Mouse (Mus musculus) urinary bladder, postnatal 10 days (tissue): ENCODE data around the gene Tex264.
"Not testable (repeated sequence)": the region's sequence is repeated elsewhere in the genome, so short reads cannot be mapped to it uniquely, and the experiment has no call there.

Source experiments
- DNase-seq: peaks from one replicate; pipeline ENCODE4 v3.0.0; 2022; ENCODE audit warnings: low spot score

The Tex264 gene

DNA sequence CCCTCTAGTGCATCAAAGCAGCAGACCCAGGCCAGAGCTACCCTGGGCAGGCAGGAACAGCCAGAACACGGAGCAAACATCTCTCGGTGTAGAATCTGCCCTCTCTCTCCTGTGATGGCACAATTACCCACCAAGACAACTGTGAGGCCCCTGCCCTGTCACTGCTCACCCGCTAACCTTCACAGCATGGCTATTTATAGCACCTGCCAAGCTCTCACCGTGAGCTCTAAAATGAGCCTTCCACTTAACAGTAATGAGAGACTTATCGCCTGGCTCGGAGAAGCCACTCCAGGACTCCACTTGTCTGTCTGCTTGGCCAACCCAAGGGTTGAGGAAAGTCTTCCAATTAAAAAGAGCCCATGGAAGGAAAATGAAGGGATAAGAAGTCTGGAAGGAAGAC, 22.5 kb downstream of the Tex264 start:
- no peak for DNase-seq

DNA sequence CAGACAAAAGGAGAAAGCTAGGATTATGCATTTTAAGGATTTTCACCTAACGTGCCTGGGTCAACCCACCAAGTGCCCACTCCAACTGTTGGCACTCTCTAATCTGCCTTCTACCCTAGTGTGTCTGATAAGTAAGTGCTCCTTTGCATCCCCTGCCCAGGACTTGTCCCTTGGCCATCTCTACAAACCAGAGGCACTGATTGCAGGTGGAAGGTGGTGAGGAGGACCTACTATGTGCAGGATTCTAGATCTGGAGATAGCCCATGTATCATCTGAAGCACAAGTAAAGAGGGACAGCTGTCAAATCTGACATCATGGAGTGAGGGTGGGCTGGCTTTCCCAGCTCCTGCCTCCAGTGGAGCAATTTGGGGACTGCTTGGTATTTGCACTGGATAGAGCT, 25.8 kb downstream of the Tex264 start:
- DNase-seq, result no peak

DNA sequence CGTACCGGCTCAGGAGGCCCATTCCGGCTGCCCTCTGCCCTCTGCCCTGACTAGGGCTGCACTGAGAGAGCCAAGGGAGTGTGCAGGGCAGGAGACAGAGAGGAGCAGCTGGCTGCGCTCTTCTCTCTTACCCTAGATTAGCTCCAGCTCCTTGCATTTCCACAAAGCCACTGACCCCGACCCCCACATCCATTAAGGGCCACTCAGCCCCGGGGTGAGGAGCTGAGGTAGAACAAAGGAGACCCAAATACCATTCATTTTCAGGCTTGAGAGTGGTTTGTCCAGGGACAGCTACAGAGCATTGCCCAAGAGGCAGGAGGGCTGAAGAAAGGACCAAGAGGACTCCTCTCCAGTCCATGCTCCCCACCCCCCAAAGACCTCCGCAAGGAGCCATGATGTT, 26.3 kb downstream of the Tex264 start:
- DNase-seq, result no peak

DNA sequence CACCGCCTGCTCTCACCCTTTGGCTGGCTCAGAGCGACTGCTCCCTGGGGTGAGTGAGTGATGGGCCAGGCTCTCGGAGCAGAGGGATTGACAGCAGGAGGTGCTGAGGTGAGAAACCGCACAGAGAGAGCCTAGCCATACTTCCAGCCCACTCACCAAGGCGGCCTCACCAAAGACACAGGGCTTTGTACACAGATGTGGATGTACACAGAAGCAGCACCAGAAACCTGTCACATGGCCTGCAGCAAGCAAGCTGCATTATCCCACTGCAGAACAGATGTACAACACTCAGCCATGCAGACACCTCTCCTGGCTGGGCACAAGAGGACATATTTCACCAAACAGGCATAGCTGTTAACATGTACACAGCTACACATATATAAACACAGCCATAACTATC, 28.1 kb downstream of the Tex264 start:
- no peak for DNase-seq

DNA sequence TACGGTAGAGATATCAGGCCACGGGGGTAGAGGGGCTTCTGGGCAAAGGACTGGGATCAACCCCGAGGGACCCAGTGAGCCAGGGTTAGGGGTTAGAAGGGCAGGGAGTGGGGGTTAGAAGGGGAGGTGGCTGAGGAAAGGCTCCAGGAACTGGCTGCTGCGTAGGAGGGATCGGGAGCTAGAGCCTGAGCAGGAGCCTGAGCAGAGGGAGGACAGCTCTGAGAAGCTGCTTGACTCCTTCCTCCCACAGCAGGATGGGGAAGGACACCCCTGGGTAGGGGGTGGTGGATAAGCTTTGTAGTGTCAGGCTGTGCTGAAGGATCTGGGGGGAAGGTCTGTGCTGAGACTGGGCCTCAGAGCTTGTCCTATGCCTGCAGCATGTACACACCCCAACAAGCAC, 28.9 kb downstream of the Tex264 start:
- DNase-seq, result no peak

DNA sequence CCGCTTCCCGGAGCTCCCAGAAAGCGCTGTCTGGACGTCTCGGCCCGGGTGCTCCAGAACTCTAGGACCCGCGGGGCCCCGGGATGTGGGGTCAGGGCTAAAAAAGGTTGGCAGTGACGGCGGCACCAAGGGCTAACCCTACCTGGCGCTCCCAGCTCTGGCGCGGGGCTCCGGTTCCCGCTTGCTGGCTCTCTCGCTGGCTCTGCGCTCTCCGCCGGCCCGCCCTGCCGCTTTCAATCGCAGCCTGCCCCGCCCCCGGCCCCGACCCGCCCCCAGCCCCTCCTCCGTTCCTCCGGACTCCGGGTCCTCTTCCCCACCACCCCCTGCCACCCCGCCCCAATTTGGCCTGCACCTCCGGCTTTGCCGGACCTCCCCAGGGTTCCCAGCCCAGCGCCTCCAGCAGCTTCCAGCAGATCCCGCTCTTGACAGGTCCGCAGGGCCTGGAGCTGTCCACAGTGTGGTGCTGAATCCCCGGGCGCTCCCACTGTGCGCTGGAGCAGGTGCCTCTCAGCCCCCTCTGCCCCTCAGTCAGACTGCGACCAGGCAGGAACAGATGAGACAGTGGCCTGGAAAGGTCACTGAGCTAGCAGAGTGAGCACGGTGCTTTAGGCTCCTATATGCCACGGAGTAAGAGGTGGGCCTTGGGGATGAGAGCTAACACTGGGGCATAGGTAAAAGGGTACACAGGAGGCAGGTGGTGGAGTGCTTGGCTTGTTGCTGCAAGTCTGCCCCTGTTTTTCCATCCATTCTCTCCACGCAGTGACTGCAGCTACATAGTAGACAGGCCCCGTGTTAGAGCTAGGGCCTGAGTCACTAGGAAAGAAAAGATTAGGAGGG, 29.6 kb downstream of the Tex264 start, which contains the start of gene Grm2:
TSS of gene Grm2 (minus strand) at position 199 of the 837 bp plus-strand sequence.
- peak; percentile 39 for DNase-seq

DNA sequence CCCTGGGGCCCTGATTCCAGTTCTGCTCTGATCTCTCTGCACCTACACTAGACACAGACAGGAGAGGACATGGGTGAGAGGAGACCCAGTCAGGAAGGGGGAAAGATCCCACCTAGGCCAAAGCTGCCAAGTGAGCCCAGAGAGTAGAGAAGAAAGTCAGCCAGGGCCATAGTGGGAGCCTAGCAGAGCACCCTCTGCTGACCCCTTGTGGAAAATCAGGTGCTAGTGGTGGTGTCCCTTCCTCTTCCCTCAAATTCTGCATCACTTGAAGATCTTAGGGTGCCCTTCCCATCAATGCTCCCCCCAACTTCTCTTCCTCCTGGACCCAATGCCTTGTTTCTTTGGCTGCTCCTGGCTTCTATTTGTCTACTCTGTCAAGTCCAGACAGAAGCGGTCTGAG, 33.0 kb downstream of the Tex264 start:
- no peak for DNase-seq

DNA sequence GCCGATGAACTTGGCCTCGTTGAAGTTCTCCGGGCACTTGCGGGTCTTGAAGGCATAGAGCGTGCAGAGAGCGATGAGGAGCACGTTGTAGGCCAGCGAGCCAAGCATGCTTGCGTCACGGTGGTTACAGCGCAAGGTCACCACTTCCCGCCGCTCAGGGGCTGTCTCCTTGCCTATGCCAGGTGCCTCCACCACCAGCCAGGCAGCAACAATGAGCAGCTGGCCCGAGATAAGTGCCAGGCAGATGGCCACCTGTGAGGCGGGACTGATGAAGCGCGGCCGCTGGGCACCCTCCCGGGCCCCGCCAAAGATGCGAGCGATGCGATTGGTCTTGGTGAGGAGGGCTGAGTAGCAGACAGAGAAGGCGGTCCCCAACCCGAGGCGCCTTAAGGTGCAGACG, 38.5 kb downstream of the Tex264 start:
- DNase-seq, result no peak

DNA sequence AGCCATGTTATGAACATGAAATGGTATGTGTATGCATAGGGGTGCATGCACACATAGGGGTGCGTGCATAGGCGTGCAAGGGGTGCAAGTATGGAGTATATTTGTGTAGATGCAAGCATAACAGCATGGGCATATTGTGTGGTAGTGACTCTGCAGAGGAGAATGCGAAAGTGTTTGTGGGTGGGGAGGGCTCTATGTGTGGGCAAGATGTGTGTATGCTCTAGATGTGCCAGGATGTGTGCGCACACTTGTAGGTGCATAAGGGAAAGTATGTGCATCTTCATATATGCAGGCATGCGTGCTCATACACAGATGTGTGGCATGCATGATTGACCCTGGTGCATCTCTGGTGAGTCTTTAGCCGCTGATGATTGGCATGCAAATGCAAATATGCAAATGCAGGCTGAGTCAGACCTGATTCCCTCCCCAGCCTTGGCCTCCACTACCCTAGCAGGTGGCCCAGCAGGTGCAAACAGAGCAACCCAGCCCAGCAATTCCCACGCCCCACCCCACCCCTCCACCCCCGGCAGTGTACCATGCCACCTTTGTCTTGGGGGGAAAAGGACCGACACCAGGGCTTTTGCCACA, 39.9 kb downstream of the Tex264 start:
- DNase-seq, result no peak

DNA sequence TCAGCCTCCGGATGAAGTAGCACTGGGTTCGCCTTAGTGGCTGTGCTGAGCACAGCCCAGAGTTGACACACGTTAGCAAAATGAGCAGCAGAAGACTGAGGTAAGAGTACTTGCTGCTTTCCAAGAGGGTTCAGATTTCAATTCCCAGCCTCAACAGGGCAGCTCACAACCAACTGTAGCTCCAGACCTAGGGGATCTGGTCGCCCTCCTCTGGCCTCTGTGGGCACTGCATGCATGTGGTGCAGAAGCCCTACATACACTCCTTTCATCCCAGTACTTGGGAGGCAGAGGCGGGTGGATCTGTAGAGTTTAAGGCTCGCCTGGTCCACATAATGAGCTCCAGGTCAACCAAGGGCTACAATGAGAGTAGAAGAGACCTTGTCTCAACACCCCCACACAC, 41.9 kb downstream of the Tex264 start:
- no peak for DNase-seq

DNA sequence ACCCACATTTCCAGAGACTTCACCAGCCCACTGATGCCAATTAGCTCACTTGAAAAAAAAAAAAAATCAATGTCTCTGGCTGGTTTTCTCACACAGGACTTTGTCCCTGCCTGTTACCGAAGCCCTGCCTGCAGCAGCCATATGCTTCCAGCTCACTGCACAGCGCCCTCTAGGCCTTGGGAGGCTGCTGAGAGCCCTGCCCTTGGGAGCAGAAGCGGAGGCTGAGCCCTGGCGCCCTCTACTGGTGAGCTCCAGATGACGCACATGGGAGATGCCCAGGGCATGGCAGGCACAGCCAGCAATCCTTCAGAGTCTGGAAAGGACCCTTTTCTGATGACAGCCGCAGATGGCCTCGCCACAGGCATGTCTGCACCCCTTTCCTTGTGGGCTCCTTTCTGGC, 42.6 kb downstream of the Tex264 start:
- no peak for DNase-seq

DNA sequence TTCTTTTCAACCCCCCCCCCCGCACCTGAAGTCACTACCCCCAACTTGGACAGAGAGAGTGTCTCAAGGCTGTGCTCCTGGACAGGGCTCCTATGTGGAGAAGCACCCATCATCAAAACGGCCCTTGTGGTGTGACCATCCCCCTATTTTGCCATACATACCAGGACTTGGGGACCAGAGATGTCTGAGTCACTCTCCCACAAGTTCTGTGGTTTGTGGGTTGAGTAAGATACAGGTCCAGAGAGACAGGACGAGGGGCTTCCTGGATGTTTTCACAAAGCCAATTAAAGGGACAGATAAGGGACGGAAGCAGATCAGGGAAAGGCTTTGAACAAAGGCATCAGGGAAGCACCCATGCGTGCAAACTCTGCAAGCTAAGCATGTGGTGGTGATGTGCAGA, 44.4 kb downstream of the Tex264 start:
- DNase-seq, result no peak

DNA sequence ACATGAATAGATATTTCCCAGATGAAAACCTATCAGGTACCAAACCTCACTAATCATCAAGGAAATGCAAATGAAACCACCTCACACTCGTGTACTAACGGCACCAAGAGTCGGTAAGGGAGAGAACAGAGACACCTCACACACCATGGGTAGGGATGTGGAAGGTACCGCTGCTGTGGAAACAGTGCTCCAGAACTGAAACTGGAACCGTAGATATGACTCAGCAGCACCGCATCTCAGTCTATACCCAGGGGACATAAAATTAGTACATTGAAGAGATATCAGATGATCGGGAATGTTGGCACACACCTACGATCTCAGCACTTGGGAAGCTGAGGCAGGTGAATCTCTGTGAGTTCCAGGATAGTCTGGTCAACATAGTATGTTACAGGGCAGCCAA, 47.6 kb downstream of the Tex264 start:
- no peak for DNase-seq

DNA sequence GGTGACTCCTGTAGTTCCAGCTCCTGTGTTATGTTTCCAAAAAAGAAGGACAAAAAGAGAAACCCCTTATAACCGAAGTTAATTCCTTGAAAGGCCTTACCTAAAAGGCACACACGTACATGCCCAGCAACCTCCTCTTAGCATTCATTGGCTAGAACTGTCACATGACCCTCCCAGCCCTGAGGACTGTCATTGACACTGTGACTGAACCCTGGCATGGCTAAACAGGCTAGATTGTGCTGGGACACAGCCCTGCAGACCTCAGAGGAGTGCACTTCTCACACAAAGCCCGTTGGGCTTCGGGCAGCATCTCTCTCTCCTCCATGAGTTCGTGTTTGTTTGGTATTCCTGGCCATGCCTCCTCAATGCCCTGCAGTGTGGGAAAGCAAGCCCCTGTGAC, 53.5 kb downstream of the Tex264 start:
- DNase-seq, result no peak

DNA sequence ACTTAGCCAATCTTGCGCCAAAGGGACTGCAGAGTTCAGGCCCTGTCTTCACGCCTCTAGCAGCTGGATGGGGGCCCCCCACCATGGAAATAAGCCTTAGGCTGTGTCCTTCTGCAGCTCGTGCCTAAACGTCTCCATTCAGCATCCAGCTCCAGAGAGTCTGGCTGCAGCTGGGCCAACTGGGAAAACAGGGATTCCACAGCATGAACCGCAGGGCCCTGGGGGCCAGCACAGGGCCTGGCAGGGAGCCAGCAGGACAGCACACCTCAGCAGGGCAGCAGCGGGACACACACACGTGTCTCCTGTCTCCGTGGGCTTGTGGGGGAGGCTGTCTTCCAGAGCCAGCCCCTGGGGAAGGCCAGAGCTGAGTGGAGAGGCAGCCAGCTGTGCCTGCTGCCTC, 57.9 kb downstream of the Tex264 start:
- not testable (repeated sequence) for DNase-seq

DNA sequence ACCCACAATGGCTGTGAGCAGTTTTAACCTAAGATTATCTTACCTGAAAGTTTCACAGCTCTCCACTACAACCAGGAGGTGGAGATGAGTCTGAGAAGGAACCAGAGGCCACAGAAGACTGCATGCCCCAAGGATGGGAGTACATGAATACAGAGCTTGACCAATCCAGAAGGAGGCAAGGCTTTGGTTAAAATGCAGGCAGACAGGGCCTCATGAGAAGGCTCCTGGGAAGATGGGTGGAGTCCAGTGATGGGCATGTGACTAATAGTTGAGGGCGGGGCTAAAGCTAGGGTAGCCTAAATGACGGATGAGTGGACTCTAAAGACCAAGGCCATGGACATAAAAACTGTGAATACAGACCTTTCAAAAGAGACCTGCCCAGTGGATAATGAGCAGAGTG, 59.4 kb downstream of the Tex264 start, which contains the start of gene Iqcf6:
TSS of gene Iqcf6 (plus strand) at position 301 of the 400 bp plus-strand sequence.
- no peak for DNase-seq

DNA sequence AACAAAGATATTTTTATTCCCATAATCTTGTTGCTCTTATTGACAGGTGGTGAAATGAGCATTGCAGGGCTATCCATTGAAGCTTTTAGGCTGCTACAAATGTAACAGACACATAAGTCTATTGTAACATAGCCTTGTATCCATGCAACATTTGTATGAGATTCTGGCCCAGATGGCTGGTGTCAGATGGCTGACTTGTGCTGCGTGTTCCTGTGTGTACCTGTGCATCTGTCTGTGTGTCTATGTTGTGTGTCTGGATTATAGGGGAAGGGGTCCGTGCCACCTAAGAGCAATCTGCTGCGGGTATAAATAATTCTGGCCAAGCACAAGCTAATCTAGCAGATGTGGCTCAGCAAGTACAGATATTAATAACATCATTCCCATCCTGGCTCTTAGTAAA, 68.2 kb downstream of the Tex264 start:
- DNase-seq, result no peak

DNA sequence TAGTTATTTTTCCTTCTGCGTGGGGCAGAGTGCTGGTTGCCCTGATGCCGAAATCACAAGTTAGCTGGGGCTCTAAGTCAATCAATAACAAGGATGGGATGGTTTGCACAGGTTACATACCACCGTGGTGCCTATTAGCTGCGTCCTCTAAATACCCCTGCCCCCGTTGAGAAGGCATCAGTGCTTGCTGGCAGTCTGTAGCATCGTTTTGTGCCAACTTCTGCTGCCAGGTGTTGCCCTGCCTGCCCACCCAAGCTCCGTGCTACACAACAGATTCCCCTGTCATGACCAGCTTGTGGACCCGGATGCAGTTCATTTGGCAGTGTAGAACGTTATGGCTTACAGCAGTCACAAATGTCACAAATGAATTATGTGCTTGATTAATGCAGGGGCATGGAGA, 69.4 kb downstream of the Tex264 start:
- no peak for DNase-seq

DNA sequence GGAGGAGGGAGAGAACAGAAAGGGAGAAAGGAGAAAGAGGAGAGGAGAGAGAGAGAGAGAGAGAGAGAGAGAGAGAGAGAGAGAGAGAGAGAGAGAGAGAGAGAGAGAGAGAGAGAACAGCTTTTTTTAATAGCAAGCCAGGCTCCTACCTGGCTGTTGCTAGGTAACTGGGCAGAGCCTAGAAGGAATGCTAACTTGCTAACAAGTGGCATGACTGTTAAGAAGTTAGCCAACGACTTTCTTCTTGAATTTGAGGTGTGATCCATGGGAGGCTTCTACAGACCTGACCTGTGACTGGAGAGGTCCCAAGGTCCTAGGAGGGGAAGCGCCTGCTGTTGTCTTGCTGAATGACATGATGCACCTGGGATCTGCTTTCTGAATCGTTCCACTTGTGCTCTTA, 71.1 kb downstream of the Tex264 start:
- DNase-seq, result no peak

DNA sequence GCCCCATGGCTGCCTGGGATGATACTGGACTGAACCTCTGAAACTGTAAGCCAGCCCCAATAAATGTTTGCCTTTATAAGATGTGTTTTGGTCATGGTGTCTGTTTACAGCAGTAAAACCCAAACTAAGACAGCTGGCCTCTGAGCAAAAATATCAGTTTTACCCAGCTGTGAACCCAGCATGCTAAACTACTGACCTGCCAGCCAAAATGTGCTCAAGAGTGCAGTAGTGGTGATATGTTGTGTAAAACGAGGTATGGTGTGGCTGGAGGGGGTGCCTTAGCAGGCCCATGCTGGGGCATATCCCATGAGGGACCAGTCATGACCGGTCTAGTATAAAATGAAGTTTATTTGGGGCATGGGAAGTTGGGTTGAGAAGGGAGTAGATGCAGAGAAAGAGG, 71.8 kb downstream of the Tex264 start:
- DNase-seq, result no peak

DNA sequence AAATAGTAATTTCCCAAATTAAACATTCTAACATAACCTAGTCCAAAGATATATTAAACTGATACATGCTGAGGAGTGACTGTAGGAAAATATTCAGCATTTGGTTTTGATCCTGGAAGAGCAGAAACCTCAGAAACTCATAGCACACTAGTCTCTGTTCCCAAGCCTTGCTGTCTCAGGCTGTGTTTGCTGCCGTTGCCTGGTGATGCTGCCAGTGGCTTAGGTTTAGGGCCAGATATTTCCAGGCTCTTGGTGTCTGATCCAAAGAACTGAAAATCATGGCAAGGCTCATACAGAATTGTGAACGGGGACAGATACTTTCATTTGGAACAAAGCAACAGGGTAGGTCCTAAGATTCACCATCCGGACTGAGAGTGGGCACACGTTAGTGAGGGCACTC, 75.0 kb downstream of the Tex264 start:
- no peak for DNase-seq
